Mouse (Mus musculus) liver, embryonic 16.5 days (tissue): Measurements from ENCODE around the gene Sco2. TPM values are rescaled to one million over a fixed set of nuclear protein-coding genes. Genes with fewer than 3 reads are reported as not detected.

Source experiments
- ATAC-seq: fragments of 200-750 bp; cut with Nextera tagmentation; 2 replicates; pipeline ENCODE4 v1.8.0; 2017; ENCODE audit warnings: low read depth, mild to moderate bottlenecking, moderate number of reproducible peaks, moderate library complexity
- H3K27ac ChIP-seq: fragments of 300-500 bp; sonication (generic); 2 replicates; pipeline ENCODE4 v1.5.1; 2014; ENCODE audit warnings: mild to moderate bottlenecking, low read length
- H3K27me3 ChIP-seq: fragments of 300-500 bp; sonication (generic); 2 replicates; pipeline ENCODE4 v1.6.1; 2014; ENCODE audit warnings: low read depth, low read length, mixed read lengths; ENCODE audit not compliant: control insufficient read depth, insufficient read depth
- H3K36me3 ChIP-seq: fragments of 300-500 bp; sonication (generic); 2 replicates; pipeline ENCODE4 v1.6.1; 2014; ENCODE audit warnings: mild to moderate bottlenecking; ENCODE audit not compliant: control insufficient read depth, insufficient read depth
- H3K4me1 ChIP-seq: fragments of 300-500 bp; sonication (generic); 2 replicates; pipeline ENCODE4 v1.6.1; 2014; ENCODE audit warnings: low read depth, low read length, mixed read lengths; ENCODE audit not compliant: control insufficient read depth
- H3K4me2 ChIP-seq: fragments of 300-500 bp; sonication (generic); 2 replicates; pipeline ENCODE4 v1.6.1; 2014; ENCODE audit warnings: low read depth, low read length, mixed read lengths
- H3K4me3 ChIP-seq: fragments of 300-500 bp; sonication (generic); 2 replicates; pipeline ENCODE4 v1.5.1; 2014; ENCODE audit warnings: low read depth, mild to moderate bottlenecking, low read length
- H3K9ac ChIP-seq: fragments of 300-500 bp; sonication (generic); 2 replicates; pipeline ENCODE4 v1.6.1; 2014; ENCODE audit warnings: low read depth, low read length
- H3K9me3 ChIP-seq: fragments of 300-500 bp; sonication (generic); replicated peaks from 2 replicates; pipeline ENCODE4 v1.6.1; 2016; ENCODE audit warnings: low read length; ENCODE audit not compliant: control insufficient read depth
- WGBS: fragments of 180-500 bp; shearing (Covaris S2); extraction: QIAGEN DNeasy Blood & Tissue Kit; methylation state at CpG from one replicate; pipeline ENCODE4 v1.1.7; 2014; ENCODE audit not compliant: insufficient replicate concordance; 5-methylcytosine and 5-hydroxymethylcytosine counted together
- polyA plus RNA-seq: library from polyadenylated mRNA; unstranded; fragments of >200 nt; fragmentation: Nextera tagmentation; extraction: Ambion mirVana; gene quantifications from 2 replicates; pipeline ENCODE4 v1.2.1, GENCODE M21; 2015

The Sco2 gene
- 2.9 and 3.1 TPM in 2 replicates for polyA plus RNA-seq

DNA sequence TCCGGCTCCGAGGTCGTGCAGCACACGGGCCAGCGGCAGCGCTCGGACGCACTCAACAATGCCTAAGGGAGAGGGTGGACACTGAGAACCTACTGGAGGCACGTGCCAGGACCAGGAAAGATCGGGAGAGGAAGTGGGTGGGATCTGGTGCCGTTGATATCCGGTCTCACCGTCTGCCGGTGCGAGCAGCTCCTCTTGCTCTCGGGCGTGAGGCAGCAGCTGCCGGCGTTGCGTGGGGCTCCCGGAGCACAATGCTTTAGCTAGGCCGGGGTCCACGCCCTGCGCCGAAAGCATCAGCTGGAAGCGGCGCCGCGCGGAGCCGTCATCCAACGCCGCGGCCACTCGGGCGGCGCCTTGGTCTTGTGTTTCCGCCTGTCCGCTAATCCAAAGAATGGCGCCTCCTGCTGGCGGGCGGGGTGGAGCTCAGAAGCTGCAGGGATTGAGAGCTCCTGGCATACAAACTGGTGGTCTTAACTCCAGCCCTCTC, at the start of gene Sco2:
TSS of gene Sco2 (minus strand) at position 85 of the 487 bp plus-strand sequence.
- peaks cover 38% of the 10 kb centered on the region for H3K36me3 ChIP-seq
- peak within 1 kb of the TSS; percentile 82 for H3K4me3 ChIP-seq
- WGBS = under 1% methylated on average over 42 of the region's 42 CpGs
- peaks cover 26% of the 10 kb centered on the region for H3K27me3 ChIP-seq
- H3K27ac ChIP-seq = peak within 1 kb of the TSS; percentile 90
- H3K4me1 ChIP-seq = peaks cover 26% of the 10 kb centered on the region
- peak within 1 kb of the TSS; percentile 80 for H3K9ac ChIP-seq
- no peaks in the 10 kb centered on the region for H3K9me3 ChIP-seq
- H3K4me2 ChIP-seq = peak within 1 kb of the TSS; percentile 100
- ATAC-seq = peak; percentile 70

DNA sequence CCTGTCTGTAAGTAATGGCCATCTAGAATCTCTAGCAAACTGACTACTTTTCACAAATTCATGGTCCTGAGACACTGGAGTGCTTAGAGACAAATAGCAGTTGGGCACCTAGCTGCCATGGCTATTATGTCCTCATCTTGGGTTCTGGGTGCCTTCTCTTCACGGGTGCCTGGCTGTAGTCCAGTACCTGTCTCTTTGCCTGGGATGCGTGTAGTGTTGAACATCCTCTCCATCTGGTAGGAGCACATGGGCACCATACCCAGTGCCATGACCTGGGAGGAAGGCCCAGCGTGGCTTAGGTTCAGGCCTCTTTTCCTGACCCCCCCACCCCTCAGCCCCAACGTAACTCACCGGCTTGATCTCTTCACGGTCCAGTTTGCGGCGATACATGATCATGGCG, 48.3 kb upstream of the Sco2 start:
- H3K36me3 ChIP-seq = no peaks in the 10 kb centered on the region; the same call in 1 of the 2 replicates
- H3K9ac ChIP-seq = no peak overlapping the region
- no peak overlapping the region for H3K4me2 ChIP-seq
- no peak overlapping the region for H3K27ac ChIP-seq
- H3K9me3 ChIP-seq = no peaks in the 10 kb centered on the region
- H3K4me3 ChIP-seq = no peak overlapping the region
- ATAC-seq = no peak
- no peaks in the 10 kb centered on the region for H3K27me3 ChIP-seq
- WGBS = 83% methylated on average over 9 of the region's 9 CpGs
- no peaks in the 10 kb centered on the region; the same call in 1 of the 2 replicates for H3K4me1 ChIP-seq

DNA sequence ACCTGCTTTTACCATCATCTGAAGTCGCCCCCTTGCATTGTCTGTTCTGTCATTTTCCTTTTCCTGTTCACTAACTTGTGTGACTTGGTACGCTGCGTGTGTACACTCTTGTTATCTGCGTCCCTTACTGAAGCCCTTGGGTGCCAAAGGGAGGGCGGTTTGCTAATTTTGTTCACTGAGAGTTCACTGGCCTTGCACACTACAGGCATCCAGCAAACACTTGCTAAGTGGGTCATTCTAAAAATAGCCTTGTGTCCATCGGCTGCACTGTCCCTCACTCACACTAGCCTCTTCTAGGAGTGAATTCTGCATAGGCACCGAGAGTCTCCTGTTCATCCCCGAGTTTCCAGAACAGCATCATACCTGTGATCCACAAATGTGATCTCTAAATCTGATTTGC, 41.6 kb upstream of the Sco2 start:
- Histone ChIP-seq H3K4me1 (no peaks in the 10 kb centered on the region), H3K27me3 (no peaks in the 10 kb centered on the region), H3K36me3 (no peaks in the 10 kb centered on the region), H3K4me2 (no peak overlapping the region), H3K9ac (no peak overlapping the region), H3K4me3 (no peak overlapping the region), H3K27ac (no peak overlapping the region), H3K9me3 (no peaks in the 10 kb centered on the region)
- no peak for ATAC-seq
- 70% methylated on average over 8 of the region's 8 CpGs for WGBS

DNA sequence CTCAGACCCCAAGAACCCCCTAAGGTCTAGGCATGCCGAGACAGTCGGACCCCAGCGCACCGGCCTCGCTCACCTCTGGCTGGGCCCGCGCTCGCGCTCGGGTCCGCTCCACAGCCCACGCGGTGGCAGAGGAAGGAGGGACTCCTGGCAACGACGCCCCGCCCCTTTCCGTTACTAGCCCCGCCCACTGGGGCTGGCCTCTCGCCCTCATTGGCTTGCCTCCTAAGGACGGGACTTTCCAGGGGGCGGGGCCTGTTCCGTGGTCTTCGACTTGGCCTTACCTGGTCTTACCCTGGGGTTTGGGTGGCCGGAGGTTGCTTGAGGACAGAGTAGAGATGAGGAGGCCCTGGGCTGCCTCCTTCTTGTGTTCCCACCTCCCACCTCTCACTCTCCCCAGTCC, 36.5 kb upstream of the Sco2 start, which contains the start of gene Syce3:
TSS of gene Syce3 (minus strand) at position 386 of the 400 bp plus-strand sequence.
- H3K27me3 ChIP-seq = no peaks in the 10 kb centered on the region
- 79% methylated on average over 24 of the region's 24 CpGs for WGBS
- no peaks in the 10 kb centered on the region for H3K36me3 ChIP-seq
- no peak for ATAC-seq
- no peak within 1 kb of the TSS for H3K27ac ChIP-seq
- H3K4me2 ChIP-seq = no peak within 1 kb of the TSS
- no peak within 1 kb of the TSS for H3K9ac ChIP-seq
- H3K9me3 ChIP-seq = no peaks in the 10 kb centered on the region
- no peak within 1 kb of the TSS for H3K4me3 ChIP-seq
- no peaks in the 10 kb centered on the region for H3K4me1 ChIP-seq

- Histone ChIP-seq H3K27ac (no peak overlapping the region), H3K4me1 (no peaks in the 10 kb centered on the region), H3K4me3 (no peak overlapping the region), H3K36me3 (no peaks in the 10 kb centered on the region), H3K4me2 (no peak overlapping the region), H3K9me3 (no peaks in the 10 kb centered on the region), H3K9ac (no peak overlapping the region), H3K27me3 (no peaks in the 10 kb centered on the region)
- ATAC-seq = no peak
Measured at GRCm38 (mm10) chr15:89406691-89407090, 33.0 kb upstream of the Sco2 start.

GRCm38 (mm10) chr15:89404831-89405623, 31.4 kb upstream of the Sco2 start:
- 54% methylated on average over 10 of the region's 10 CpGs for WGBS
- Histone ChIP-seq H3K9me3 (no peaks in the 10 kb centered on the region), H3K4me2 (no peak overlapping the region), H3K27ac (no peak overlapping the region), H3K36me3 (no peaks in the 10 kb centered on the region), H3K9ac (no peak overlapping the region), H3K4me3 (no peak overlapping the region), H3K27me3 (no peaks in the 10 kb centered on the region), H3K4me1 (no peaks in the 10 kb centered on the region)
- no peak for ATAC-seq

- Histone ChIP-seq H3K4me1 (no peaks in the 10 kb centered on the region), H3K27ac (no peak overlapping the region), H3K27me3 (no peaks in the 10 kb centered on the region), H3K9me3 (no peaks in the 10 kb centered on the region), H3K4me2 (no peak overlapping the region), H3K9ac (no peak overlapping the region), H3K4me3 (no peak overlapping the region), H3K36me3 (no peaks in the 10 kb centered on the region)
- 74% methylated on average over 1 of the region's 1 CpGs for WGBS
- ATAC-seq = no peak
Measured at GRCm38 (mm10) chr15:89402471-89402870, 28.8 kb upstream of the Sco2 start.

- Histone ChIP-seq H3K36me3 (no peaks in the 10 kb centered on the region), H3K9ac (no peak overlapping the region), H3K4me3 (no peak overlapping the region), H3K9me3 (no peaks in the 10 kb centered on the region), H3K4me1 (no peaks in the 10 kb centered on the region; the same call in 1 of the 2 replicates), H3K27me3 (no peaks in the 10 kb centered on the region), H3K4me2 (no peak overlapping the region), H3K27ac (no peak overlapping the region)
- no peak for ATAC-seq
- WGBS = 29% methylated on average over 1 of the region's 1 CpGs
Measured at GRCm38 (mm10) chr15:89399716-89400115, 26.1 kb upstream of the Sco2 start.

GRCm38 (mm10) chr15:89398146-89398545, 24.5 kb upstream of the Sco2 start:
- Histone ChIP-seq H3K27me3 (no peaks in the 10 kb centered on the region), H3K4me1 (no peaks in the 10 kb centered on the region; the same call in 1 of the 2 replicates), H3K36me3 (no peaks in the 10 kb centered on the region), H3K4me3 (no peak overlapping the region), H3K9me3 (no peaks in the 10 kb centered on the region), H3K9ac (no peak overlapping the region), H3K27ac (no peak overlapping the region), H3K4me2 (no peak overlapping the region)
- WGBS = 60% methylated on average over 2 of the region's 2 CpGs
- ATAC-seq = no peak
